Mouse (Mus musculus) neural tube, embryonic 11.5 days (tissue): ENCODE data around the gene Zfp668. TPM values are rescaled to one million over a fixed set of nuclear protein-coding genes. Genes with fewer than 3 reads are reported as not detected.
A peak's percentile ranks its signal among the peaks of the same experiment; 100 is the strongest.

Experiments used
- ATAC-seq: fragments of 200-750 bp; cut with Nextera tagmentation; 2 replicates; pipeline ENCODE4 v1.8.0; 2017; ENCODE audit warnings: moderate number of reproducible peaks, mild to moderate bottlenecking, moderate TSS enrichment, moderate library complexity; ENCODE audit not compliant: insufficient read depth, low FRiP score, low TSS enrichment
- DNase-seq: peaks from one replicate; pipeline ENCODE4 v3.0.0-alpha.2; 2015; ENCODE audit warnings: low spot score
- H3K27ac ChIP-seq: fragments of 300-500 bp; sonication (generic); 2 replicates; pipeline ENCODE4 v1.5.1; 2014; ENCODE audit warnings: low read depth, mild to moderate bottlenecking, low read length
- H3K27me3 ChIP-seq: fragments of 300-500 bp; sonication (generic); 2 replicates; pipeline ENCODE4 v1.6.1; 2014; ENCODE audit warnings: mild to moderate bottlenecking, low read length, mixed read lengths; ENCODE audit not compliant: control insufficient read depth, insufficient read depth
- H3K36me3 ChIP-seq: fragments of 300-500 bp; sonication (generic); 2 replicates; pipeline ENCODE4 v1.6.1; 2014; ENCODE audit warnings: mild to moderate bottlenecking, low read length, moderate library complexity, mixed read lengths; ENCODE audit not compliant: control insufficient read depth, insufficient read depth
- H3K4me1 ChIP-seq: fragments of 300-500 bp; sonication (generic); 2 replicates; pipeline ENCODE4 v1.6.1; 2014; ENCODE audit warnings: low read length, mixed read lengths; ENCODE audit not compliant: control insufficient read depth, insufficient read depth
- H3K4me2 ChIP-seq: fragments of 300-500 bp; sonication (generic); 2 replicates; pipeline ENCODE4 v1.6.1; 2014; ENCODE audit warnings: low read depth, mild to moderate bottlenecking, moderate library complexity
- H3K4me3 ChIP-seq: fragments of 300-500 bp; sonication (generic); 2 replicates; pipeline ENCODE4 v1.5.1; 2014; ENCODE audit warnings: low read depth, low read length
- H3K9ac ChIP-seq: fragments of 300-500 bp; sonication (generic); 2 replicates; pipeline ENCODE4 v1.6.1; 2014; ENCODE audit warnings: mild to moderate bottlenecking, low read length
- H3K9me3 ChIP-seq: fragments of 300-500 bp; sonication (generic); 2 replicates; pipeline ENCODE4 v1.6.1; 2016; ENCODE audit warnings: low read length; ENCODE audit not compliant: control insufficient read depth
- WGBS: fragments of 180-500 bp; shearing (Covaris S2); extraction: QIAGEN DNeasy Blood & Tissue Kit; methylation state at CpG from one replicate; pipeline ENCODE4 v1.1.7; 2014; 5-methylcytosine and 5-hydroxymethylcytosine counted together
- polyA plus RNA-seq: library from polyadenylated mRNA; unstranded; fragments of >200 nt; fragmentation: Nextera tagmentation; extraction: Ambion mirVana; gene quantifications from 2 replicates; pipeline ENCODE4 v1.2.1, GENCODE M21; 2014

Zfp668 gene
- polyA plus RNA-seq, 1 experiment from 2014 or later = 26.6 TPM

DNA sequence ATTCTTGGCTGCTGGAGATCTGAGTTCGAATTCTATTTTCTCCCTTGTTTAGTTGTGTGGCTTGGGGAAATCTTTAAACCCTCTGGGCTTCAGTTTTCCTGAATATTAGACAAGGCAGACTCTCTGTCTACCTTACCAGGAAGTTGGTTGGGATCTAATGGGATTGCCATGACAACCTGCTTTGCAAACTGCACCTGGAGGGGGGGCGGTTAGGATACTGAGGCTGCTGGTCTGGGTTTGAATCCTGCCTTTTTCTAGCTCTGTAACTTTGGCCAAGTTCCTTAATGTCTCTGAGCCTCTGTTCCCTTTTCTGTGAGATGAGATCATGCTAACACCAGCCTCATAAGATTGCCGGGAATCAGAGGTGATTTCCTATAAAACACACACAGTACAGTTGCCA, 54.1 kb downstream of the Zfp668 start:
- peaks cover 3% of the 10 kb centered on the region; the same call in 1 of the 2 replicates for H3K4me1 ChIP-seq
- H3K27ac ChIP-seq = no peak overlapping the region
- no peak overlapping the region for H3K4me2 ChIP-seq
- H3K27me3 ChIP-seq = no peaks in the 10 kb centered on the region
- H3K9ac ChIP-seq = no peak overlapping the region
- H3K36me3 ChIP-seq = no peaks in the 10 kb centered on the region
- no peaks in the 10 kb centered on the region for H3K9me3 ChIP-seq
- H3K4me3 ChIP-seq = no peak overlapping the region
- DNase-seq (no peak), ATAC-seq (no peak)
- WGBS = 86% methylated on average over 3 of the region's 3 CpGs

DNA sequence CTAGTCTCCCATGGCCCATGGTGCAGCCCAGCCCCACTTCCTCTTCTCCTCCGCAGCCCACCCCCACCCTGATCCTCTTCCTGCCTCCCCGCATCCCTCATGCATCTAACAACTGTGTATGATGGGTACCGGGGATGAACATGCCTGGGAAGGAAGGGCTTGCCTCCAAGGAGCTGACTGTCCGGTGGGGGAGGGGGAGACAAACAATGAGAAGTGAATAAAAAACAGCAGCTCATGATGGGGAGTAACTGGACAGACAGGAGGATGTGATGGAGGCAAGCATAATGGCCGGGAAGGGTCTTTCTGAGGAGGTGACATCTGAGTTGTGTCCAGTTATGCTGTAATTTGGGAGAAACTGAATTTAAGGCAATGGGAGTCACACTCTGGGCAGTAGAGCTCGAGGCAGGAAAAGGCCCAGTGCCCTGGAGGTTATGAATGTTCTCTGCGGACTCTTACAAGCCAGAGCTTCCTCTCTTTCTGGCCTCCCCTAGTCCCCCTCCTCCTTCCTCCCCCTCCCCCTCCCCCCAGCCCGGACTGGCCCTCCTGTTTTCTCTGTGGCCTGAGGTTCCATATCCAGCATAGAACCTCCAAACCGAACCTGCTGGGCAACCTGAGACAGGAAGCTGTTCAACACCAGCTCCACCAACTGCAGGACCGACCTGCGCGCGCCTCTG, 55.7 kb downstream of the Zfp668 start:
- H3K9ac ChIP-seq = no peak overlapping the region
- no peak overlapping the region for H3K4me3 ChIP-seq
- no peak overlapping the region for H3K4me2 ChIP-seq
- WGBS = 74% methylated on average over 13 of the region's 13 CpGs
- DNase-seq = no peak
- peaks cover 3% of the 10 kb centered on the region; the same call in 1 of the 2 replicates for H3K4me1 ChIP-seq
- no peak overlapping the region for H3K27ac ChIP-seq
- H3K36me3 ChIP-seq = no peaks in the 10 kb centered on the region
- no peak for ATAC-seq
- H3K27me3 ChIP-seq = no peaks in the 10 kb centered on the region
- no peaks in the 10 kb centered on the region for H3K9me3 ChIP-seq

DNA sequence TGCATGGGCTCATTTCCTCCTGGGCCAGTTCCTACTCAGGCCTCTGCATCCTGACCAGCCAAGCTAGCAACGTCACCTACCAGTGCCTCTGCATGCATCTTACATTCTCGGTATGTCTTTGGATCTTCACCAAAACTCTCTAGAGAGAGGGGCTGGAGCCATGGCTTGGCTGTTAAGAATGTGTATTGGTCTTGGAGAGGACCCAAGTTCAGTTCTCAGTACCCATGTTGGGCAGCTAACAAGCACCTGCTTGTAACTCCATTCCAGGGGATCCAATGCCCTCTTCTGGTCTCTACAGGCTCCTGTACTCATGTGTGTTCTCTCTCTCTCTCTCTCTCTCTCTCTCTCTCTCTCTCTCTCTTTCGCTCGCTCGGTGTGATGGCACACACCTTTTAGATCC, 58.9 kb downstream of the Zfp668 start:
- H3K27ac ChIP-seq = no peak overlapping the region
- 98% methylated on average over 5 of the region's 5 CpGs for whole genome bisulfite sequencing
- no peaks in the 10 kb centered on the region for H3K9me3 ChIP-seq
- H3K4me3 ChIP-seq = no peak overlapping the region
- H3K4me2 ChIP-seq = no peak overlapping the region
- H3K27me3 ChIP-seq = no peaks in the 10 kb centered on the region
- no peak for DNase-seq
- no peaks in the 10 kb centered on the region for H3K4me1 ChIP-seq
- no peaks in the 10 kb centered on the region for H3K36me3 ChIP-seq
- no peak overlapping the region for H3K9ac ChIP-seq
- ATAC-seq = no peak

- Histone ChIP-seq H3K4me3 (no peak overlapping the region), H3K36me3 (no peaks in the 10 kb centered on the region), H3K9me3 (no peaks in the 10 kb centered on the region), H3K9ac (no peak overlapping the region), H3K27me3 (no peaks in the 10 kb centered on the region), H3K27ac (no peak overlapping the region), H3K4me2 (no peak overlapping the region), H3K4me1 (no peaks in the 10 kb centered on the region)
- DNase-seq = no peak
- 82% methylated on average over 7 of the region's 7 CpGs for WGBS
- no peak for ATAC-seq
Observed at GRCm38 (mm10) chr7:127817053-127817452, 59.6 kb downstream of the Zfp668 start.

DNA sequence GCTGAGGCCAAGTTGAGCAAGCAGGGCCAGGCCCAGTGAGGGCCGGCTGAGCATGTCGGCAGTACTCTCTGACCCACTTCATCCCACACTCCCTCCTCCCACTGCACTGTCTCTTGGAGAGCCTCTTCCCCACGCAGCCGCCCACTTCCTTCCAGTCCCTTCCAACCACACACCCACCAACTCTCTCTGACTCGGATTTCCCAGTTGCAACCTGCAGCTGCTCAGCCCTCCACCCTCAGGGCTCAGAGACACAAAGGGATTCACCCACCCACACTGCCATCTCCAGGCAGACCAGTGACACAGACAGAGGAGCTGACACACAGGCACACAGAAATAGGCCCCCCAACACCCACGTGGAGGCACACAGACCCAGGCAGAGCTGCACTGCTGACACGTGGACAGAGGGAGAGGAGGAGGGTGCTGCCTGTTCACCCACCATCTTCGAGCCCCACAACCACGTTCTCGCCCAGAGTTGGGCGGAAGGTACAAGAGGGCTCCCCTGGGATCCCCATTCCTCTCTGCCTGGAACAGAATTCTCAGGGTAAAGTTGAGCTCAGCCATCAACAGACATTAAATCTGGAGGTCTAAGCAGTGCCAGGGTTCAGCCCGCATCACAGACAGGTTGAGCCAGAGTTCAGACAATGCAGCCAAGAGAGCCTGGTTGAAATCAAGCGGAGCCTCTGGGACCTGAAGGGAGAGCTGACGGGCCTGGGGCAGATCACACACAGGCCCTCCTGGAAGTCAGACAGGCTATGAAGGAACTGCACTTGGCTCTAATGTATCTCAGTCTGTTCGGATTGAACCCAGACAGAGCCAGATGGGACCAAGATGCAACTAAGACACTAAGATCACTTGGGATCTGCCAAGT, 60.4 kb downstream of the Zfp668 start:
- ATAC-seq (no peak), DNase-seq (no peak)
- no peaks in the 10 kb centered on the region for H3K4me1 ChIP-seq
- no peak overlapping the region for H3K4me3 ChIP-seq
- no peak overlapping the region for H3K27ac ChIP-seq
- H3K27me3 ChIP-seq = no peaks in the 10 kb centered on the region
- H3K9me3 ChIP-seq = no peaks in the 10 kb centered on the region
- 65% methylated on average over 15 of the region's 15 CpGs for WGBS
- H3K36me3 ChIP-seq = no peaks in the 10 kb centered on the region
- no peak overlapping the region for H3K4me2 ChIP-seq
- peak overlapping the region; percentile 22; the same call in 1 of the 2 replicates for H3K9ac ChIP-seq

DNA sequence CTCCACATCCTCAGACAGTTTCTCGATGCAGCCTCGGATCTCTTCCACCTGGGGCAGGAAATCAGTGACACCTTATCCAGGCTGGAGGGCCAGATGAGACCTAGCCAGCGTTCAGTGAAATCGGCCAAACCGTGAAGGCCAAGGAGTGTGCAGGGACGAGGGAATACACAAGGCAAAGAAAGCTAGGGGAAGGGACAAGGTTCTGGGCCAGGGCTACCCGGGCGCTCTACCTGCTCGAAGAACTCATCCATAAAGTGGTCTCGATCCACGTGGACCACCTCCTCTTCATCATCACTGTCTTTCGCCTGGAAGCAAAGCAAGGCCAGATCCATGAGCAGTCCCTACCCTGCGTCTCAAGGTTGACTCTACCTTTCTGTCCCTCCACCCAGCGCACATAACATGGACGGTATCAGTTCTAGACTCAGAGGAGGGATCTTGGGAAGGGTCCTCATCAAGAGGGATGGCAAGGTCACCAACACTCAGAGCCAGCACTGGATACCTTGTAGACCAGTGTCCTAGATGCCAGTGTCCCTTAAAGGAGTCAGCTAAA, 61.4 kb downstream of the Zfp668 start:
- Histone ChIP-seq H3K27ac (no peak overlapping the region), H3K36me3 (no peaks in the 10 kb centered on the region), H3K4me2 (no peak overlapping the region), H3K9me3 (no peaks in the 10 kb centered on the region), H3K4me3 (no peak overlapping the region), H3K27me3 (no peaks in the 10 kb centered on the region), H3K9ac (no peak overlapping the region), H3K4me1 (no peaks in the 10 kb centered on the region)
- 93% methylated on average over 15 of the region's 15 CpGs for whole genome bisulfite sequencing
- ATAC-seq (no peak), DNase-seq (no peak)

DNA sequence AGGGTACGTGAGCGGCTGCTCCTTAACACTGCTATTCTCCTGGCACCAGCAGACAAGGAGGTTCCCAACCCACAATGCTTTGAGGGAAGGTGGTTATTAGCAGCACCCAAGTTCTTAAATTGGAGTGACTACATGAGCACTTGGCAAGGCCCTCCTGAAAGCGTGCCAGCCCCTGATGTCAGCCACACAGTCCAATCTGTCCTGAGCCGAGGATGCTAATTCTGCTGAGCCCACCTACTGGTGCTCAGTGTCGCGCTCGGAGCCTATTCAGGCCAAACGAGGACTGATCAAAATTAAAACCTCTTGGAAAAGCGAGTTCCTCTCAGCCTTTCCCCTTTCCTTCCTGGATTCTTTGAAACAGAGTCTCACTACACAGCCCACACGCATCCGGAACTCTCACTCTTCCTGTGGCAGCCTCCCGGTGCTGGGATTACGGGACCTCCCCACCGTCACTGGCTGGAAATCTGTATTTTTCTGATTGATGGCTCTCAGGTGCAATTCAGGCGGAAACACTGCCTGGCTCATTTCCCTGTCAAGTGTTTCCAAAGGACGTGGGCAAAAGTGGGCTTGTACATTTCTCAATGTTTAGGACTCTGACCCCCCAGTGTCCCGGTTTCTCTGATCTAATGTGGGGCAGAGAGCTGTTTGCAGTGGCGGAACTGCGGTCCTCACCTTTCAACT, 62.2 kb downstream of the Zfp668 start:
- WGBS = 83% methylated on average over 19 of the region's 19 CpGs
- Histone ChIP-seq H3K27me3 (no peaks in the 10 kb centered on the region), H3K9ac (no peak overlapping the region), H3K4me2 (no peak overlapping the region), H3K9me3 (no peaks in the 10 kb centered on the region), H3K4me1 (no peaks in the 10 kb centered on the region), H3K4me3 (no peak overlapping the region), H3K36me3 (no peaks in the 10 kb centered on the region), H3K27ac (no peak overlapping the region)
- no peak for DNase-seq
- ATAC-seq = no peak

DNA sequence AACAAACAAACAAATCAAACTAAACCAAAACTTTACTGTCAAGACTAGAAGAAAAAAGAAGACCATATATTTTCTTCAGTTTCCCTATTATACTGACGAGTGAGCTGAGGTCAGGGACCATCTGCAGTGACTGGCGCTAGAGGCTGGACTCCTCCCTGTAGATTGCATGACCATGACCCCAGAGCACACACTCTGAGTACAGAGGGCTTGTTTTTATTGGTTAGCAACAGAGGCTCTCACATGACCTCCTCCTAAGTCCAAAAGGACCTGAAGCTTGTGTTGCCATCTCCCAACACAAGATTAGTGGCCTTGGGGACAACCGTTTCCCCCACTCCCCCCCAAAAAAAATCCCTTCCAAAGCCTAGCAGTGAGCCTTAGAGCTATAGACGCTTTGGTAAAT, 62.8 kb downstream of the Zfp668 start:
- H3K27me3 ChIP-seq = no peaks in the 10 kb centered on the region
- no peak for DNase-seq
- 87% methylated on average over 4 of the region's 4 CpGs for WGBS
- H3K4me1 ChIP-seq = no peaks in the 10 kb centered on the region
- H3K9me3 ChIP-seq = no peaks in the 10 kb centered on the region
- H3K4me3 ChIP-seq = no peak overlapping the region
- H3K4me2 ChIP-seq = no peak overlapping the region
- H3K36me3 ChIP-seq = no peaks in the 10 kb centered on the region
- H3K27ac ChIP-seq = no peak overlapping the region
- no peak for ATAC-seq
- no peak overlapping the region for H3K9ac ChIP-seq
